Mouse (Mus musculus) bone marrow, adult 2 months (tissue): Measurements from ENCODE around the gene 2300002M23Rik.

Experiments used
- CTCF ChIP-seq: fragments of 200-500 bp; IDR thresholded peaks from 2 replicates; pipeline ENCODE4 v1.5.1; 2011; ENCODE audit warnings: low read length, control low read depth; ENCODE audit not compliant: control insufficient read depth, insufficient read depth
- POLR2A ChIP-seq: fragments of 200-500 bp; IDR thresholded peaks from 2 replicates; pipeline ENCODE4 v1.6.1; 2011; ENCODE audit warnings: low read depth, mild to moderate bottlenecking, control low read depth, low read length, borderline replicate concordance; ENCODE audit not compliant: control insufficient read depth

- TF ChIP-seq CTCF, result no peak
- TF ChIP-seq POLR2A, result no peak
Observed at GRCm38 (mm10) chr17:35558216-35558615, 9.0 kb upstream of the 2300002M23Rik start.
